Mouse (Mus musculus) liver, adult (tissue): ENCODE data around the gene Gxylt2.

Experiments
- GATA4 ChIP-seq: IDR thresholded peaks from 2 replicates; pipeline ENCODE4 v1.6.1; 2014; ENCODE audit warnings: mild to moderate bottlenecking, low read length; ENCODE audit not compliant: insufficient replicate concordance

Gene Gxylt2

GRCm38 (mm10) chr6:100775923-100776505 lies 71.5 kb downstream of the Gxylt2 start:
- TF ChIP-seq GATA4 = no peak

GRCm38 (mm10) chr6:100778595-100778994 lies 74.1 kb downstream of the Gxylt2 start:
- no peak for TF ChIP-seq GATA4

DNA sequence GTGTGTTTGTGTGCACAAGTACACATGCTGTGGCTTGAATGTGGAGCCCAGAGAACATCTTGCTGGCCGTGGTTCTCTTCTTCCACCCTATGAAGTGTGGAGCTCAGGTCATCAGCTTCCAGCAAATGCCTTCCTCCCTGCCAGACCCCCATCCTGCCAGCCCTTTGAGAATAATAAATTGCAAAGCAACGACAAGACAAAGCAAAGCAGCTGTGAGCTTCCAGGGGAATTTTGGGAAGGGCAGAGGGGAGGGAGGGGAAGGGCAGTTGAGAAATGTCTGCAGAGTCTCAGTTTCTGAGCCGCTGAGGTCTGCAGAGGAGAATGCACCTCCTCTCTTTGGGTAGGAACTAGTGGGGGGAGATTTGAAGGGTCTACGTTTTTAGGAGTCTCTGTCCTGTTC lies 75.9 kb downstream of the Gxylt2 start:
- TF ChIP-seq GATA4 = no peak

- no peak for TF ChIP-seq GATA4
These were observed 77.1 kb downstream of the Gxylt2 start for GRCm38 (mm10) chr6:100781644-100782043.

- no peak for TF ChIP-seq GATA4
These were observed 83.2 kb downstream of the Gxylt2 start for GRCm38 (mm10) chr6:100787726-100788125.

DNA sequence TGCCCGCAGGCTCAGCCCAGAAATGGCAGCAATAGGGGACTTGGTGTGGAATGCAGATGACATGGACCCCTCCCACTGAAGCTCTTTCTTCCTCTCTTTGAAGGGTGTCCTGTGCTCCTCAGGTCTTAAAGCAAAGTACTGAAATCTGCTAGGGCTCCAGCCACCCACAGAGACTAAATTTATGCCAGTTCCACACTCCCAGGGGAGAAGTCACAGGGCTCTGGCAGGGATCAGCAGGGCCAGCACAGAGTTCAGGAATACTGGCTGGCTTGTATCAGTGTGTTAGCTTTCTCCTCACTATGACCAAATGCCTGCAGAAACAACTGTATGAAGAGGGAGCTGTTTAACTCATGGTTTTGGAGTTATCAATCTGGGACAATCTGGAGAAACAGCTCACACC lies 84.6 kb downstream of the Gxylt2 start:
- TF ChIP-seq GATA4 = no peak

DNA sequence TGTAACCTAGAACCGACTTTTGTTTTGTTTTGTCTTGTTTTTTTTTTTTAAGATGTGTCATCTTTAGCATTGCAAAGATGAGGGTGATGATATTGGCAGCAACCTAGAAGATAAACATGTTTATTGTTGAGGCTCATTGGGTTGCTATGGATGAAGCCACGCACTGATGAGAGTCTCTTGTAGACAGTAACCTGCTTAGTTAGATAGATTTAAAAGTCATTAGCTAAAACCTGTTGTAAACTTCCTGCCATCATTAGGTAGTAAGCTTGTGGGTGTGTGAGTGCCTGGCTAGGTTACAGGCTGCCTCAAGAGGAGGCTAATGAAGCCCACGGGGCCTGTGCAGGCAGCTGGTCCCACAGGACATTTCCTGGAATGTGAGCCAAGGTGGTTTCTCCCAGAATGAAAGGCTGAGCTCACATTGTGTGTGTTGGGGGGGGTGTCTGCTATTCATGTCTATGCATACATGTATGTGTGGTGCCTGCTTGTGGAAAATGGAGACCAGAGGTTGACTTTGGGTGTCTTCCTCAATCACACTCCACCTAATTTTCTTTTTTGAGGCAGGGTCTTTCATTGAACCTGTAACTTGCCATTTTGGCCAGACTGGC lies 87.6 kb downstream of the Gxylt2 start:
- TF ChIP-seq GATA4 = no peak

- no peak for TF ChIP-seq GATA4
These were observed 88.6 kb downstream of the Gxylt2 start for GRCm38 (mm10) chr6:100792973-100793769.

- no peak for TF ChIP-seq GATA4
These were observed 91.3 kb downstream of the Gxylt2 start for GRCm38 (mm10) chr6:100795797-100796196.

- TF ChIP-seq GATA4 = no peak
These were observed 94.8 kb downstream of the Gxylt2 start for GRCm38 (mm10) chr6:100799290-100799689.

- no peak for TF ChIP-seq GATA4
These were observed 95.2 kb downstream of the Gxylt2 start for GRCm38 (mm10) chr6:100799766-100800165.

DNA sequence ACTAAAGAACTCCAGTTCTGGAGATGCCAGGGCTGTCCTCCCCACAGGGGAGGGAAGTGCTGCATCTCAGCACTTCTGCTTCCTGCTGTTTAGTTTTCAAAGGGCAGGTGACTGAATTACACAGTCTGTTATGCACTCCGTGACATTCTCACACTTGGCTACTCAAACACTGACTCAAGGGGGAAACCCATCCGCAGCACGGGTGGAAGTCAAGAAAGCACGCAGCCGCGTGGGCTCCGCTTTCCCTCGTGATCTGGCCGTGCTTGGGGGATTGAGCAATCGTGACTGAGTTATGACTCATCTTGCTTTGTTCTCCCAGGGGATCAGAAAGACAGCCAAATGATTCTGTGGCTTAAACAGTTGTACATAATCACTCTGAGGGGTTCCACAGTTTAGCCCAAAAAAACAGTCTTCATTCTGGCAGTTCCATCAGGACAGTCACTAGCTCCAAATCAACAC lies 96.0 kb downstream of the Gxylt2 start:
- no peak for TF ChIP-seq GATA4

- TF ChIP-seq GATA4 = no peak
These were observed 98.0 kb downstream of the Gxylt2 start for GRCm38 (mm10) chr6:100802381-100803083.

GRCm38 (mm10) chr6:100803250-100803649 lies 98.7 kb downstream of the Gxylt2 start:
- TF ChIP-seq GATA4 = no peak

- TF ChIP-seq GATA4 = no peak
These were observed 102.7 kb downstream of the Gxylt2 start for GRCm38 (mm10) chr6:100807187-100807586.
